Mouse (Mus musculus) gastrocnemius, postnatal 25 days (tissue): ENCODE results near the gene Gna14. TPM values are rescaled to one million over a fixed set of nuclear protein-coding genes. Genes with fewer than 3 reads are reported as not detected.

Experiments used
- DNase-seq: peaks from one replicate; pipeline ENCODE4 v3.0.0; 2022
- long read RNA-seq, 2 experiments: library from polyadenylated mRNA; stranded (forward); transcript quantifications; one replicate each; pipeline ENCODE4 v2.0.0; 2021
- total RNA-seq, 2 experiments: library from RNA; stranded (reverse); gene quantifications; 1 replicate in 1 of 2; 2 replicates in 1 of 2; pipeline ENCODE4 v1.2.3; 2021

Gna14 gene
- total RNA-seq, result under 1 TPM; 0.32 to 0.64 TPM
- long read RNA-seq, experiment 1, result 0 reads
- long read RNA-seq, experiment 2, partial matches to known transcripts, result 0 of 1 reads
- long read RNA-seq, experiment 2, other reads (novel, unspliced or antisense), result 0 of 1 reads

GRCm38 (mm10) chr19:16435531-16436231 is at the start of gene Gna14:
Gna14 (plus strand) TSS chr19:16435762.
- peak; percentile 54 for DNase-seq

GRCm38 (mm10) chr19:16386514-16386913 is 49.0 kb upstream of the Gna14 start:
- no peak for DNase-seq

- no peak for DNase-seq
Measured at GRCm38 (mm10) chr19:16390192-16390795, 45.3 kb upstream of the Gna14 start.

- no peak for DNase-seq
Measured at GRCm38 (mm10) chr19:16394381-16394780, 41.2 kb upstream of the Gna14 start.

- DNase-seq, result no peak
Measured at GRCm38 (mm10) chr19:16403101-16403500, 32.5 kb upstream of the Gna14 start.

- DNase-seq, result no peak
Measured at GRCm38 (mm10) chr19:16407727-16408126, 27.8 kb upstream of the Gna14 start.

- no peak for DNase-seq
Measured at GRCm38 (mm10) chr19:16411302-16411701, 24.3 kb upstream of the Gna14 start.

GRCm38 (mm10) chr19:16418086-16418663 is 17.4 kb upstream of the Gna14 start:
- no peak for DNase-seq

GRCm38 (mm10) chr19:16425596-16425995 is 10.0 kb upstream of the Gna14 start:
- no peak for DNase-seq

GRCm38 (mm10) chr19:16431368-16431767 is 4.2 kb upstream of the Gna14 start:
- no peak for DNase-seq

GRCm38 (mm10) chr19:16434879-16435278 is 683 bp upstream of the Gna14 start:
- DNase-seq, result no peak

- no peak for DNase-seq
Measured at GRCm38 (mm10) chr19:16436335-16437169, 990 bp downstream of the Gna14 start.

GRCm38 (mm10) chr19:16437170-16437483 is 1.6 kb downstream of the Gna14 start:
- DNase-seq, result no peak

GRCm38 (mm10) chr19:16437906-16438305 is 2.3 kb downstream of the Gna14 start:
- DNase-seq, result no peak

- no peak for DNase-seq
Measured at GRCm38 (mm10) chr19:16439278-16439677, 3.7 kb downstream of the Gna14 start.

GRCm38 (mm10) chr19:16439834-16440233 is 4.3 kb downstream of the Gna14 start:
- no peak for DNase-seq

- DNase-seq, result no peak
Measured at GRCm38 (mm10) chr19:16441329-16441728, 5.8 kb downstream of the Gna14 start.

GRCm38 (mm10) chr19:16443335-16443734 is 7.8 kb downstream of the Gna14 start:
- DNase-seq, result no peak

GRCm38 (mm10) chr19:16446612-16447011 is 11.1 kb downstream of the Gna14 start:
- no peak for DNase-seq

- DNase-seq, result no peak
Measured at GRCm38 (mm10) chr19:16447832-16448621, 12.5 kb downstream of the Gna14 start.

GRCm38 (mm10) chr19:16448796-16449195 is 13.2 kb downstream of the Gna14 start:
- DNase-seq, result no peak

GRCm38 (mm10) chr19:16450824-16451223 is 15.3 kb downstream of the Gna14 start:
- no peak for DNase-seq
